Mouse (Mus musculus) sigmoid colon, adult 10 weeks (tissue): ENCODE data around the gene Gm19410. TPM values are rescaled to one million over a fixed set of nuclear protein-coding genes. Genes with fewer than 3 reads are reported as not detected.

ENCODE experiments used
- polyA plus RNA-seq: library from polyadenylated mRNA; stranded (reverse); fragments of 350-450 nt; fragmentation: Illumina TruSeq; extraction: RNeasy Lipid Tissue Mini Kit (QIAGEN cat#74804); gene quantifications from one replicate; pipeline ENCODE4 v1.2.3, GENCODE M21; 2014; ENCODE audit warnings: low read depth, low replicate concordance

The Gm19410 gene
- not detected for polyA plus RNA-seq

DNA sequence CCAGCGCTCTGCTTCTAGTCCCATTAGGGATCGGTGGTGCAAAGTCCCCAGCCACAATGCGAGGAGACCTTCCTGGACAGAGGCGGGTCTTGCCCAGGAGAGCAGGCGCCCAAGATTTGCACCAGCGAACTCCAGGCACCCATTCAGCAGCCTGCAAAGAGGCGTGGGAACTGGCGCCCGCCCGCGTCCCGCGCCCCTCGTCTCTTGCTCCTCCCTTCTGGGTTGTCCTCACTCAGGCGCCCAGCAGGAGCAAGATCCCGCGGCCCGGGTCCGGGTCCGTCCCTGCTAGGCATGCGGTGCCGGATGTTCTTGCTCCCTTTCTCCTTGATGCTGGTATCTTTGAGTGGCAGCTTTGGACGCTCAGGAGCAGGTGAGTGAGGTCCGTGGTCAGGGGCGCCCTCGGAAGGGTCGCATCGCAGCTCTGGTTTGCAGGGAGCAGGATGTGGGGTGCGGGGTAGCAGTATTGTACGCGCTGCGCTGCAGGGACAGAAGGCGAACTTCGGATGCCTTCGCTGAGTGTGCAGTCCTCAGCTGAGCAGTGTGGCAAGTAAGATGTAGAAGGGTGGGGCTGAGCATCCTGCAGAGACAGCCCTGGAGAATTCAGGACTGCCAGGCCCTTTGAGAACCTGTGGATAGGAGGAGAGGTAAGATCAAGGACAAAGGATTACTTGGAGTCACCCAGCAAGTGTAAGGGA is at the start of gene Gm19410:
Gene Gm19410 (plus strand): TSS at position 292 of the 695 bp plus-strand sequence.

